Mouse (Mus musculus): ENCODE measurements around the gene Tmod3.

GRCm38 (mm10) chr9:75480536-75481075 is 78.9 kb downstream of the Tmod3 start:
- TF ChIP-seq EP300 (IDR thresholded peaks at IDR 0.05; ENCODE audit: low read depth) (no peak), CTCF (IDR thresholded peaks at IDR 0.05; ENCODE audit: low read depth) (no peak)
